Mouse (Mus musculus) heart, adult 18-20 months (tissue): ENCODE data around the gene Mamstr. TPM values are rescaled to one million over a fixed set of nuclear protein-coding genes. Genes with fewer than 3 reads are reported as not detected.
A peak's percentile ranks its signal among the peaks of the same experiment; 100 is the strongest.

Experiments
- DNase-seq, 2 experiments: peaks; one replicate each; pipeline ENCODE4 v3.0.0; 2021 to 2022; ENCODE audit warnings: mixed read lengths in 1 of 2
- total RNA-seq, 2 experiments: library from RNA; stranded (reverse); gene quantifications; 2 replicates each; pipeline ENCODE4 v1.2.3; 2021

Mamstr gene
- total RNA-seq, 2 experiments from 2014 or later, result 2.4 to 2.6 TPM

DNA sequence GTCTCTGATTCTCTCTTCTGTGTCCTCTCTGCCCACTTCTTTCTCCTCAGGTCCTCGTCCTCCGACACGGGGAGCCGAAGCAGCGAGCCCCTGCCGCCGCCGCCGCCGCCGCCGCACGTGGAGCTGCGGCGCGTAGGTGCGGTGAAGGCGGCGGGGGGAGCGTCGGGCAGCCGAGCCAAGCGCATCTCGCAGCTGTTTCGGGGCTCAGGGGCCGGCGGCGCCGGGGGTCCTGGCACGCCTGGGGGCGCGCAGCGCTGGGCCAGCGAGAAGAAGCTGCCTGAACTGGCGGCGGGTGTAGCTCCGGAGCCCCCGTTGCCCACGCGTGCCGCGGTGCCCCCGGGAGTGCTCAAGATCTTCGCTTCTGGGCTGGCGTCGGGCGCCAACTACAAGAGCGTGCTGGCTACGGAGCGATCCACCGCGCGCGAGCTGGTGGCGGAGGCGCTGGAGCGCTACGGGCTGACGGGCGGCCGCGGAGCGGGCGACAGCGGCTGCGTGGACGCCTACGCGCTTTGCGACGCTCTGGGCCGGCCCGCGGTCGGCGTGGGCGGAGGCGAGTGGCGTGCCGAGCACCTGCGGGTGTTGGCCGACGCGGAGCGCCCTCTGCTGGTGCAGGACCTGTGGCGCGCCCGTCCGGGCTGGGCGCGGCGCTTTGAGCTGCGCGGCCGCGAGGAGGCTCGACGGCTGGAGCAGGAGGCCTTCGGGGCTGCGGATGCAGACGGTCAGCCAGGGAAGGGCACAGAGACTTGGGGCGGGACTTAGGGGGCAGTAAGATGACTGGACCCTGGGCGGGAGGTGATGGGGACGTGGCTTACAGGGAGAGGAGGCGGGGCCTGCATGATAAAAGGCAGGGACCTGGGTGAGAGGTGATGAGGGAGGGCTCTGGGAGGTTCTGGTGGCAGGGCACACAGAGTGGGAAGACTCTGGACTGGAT lies 11.1 kb upstream of the Mamstr start:
- DNase-seq, result peak; percentile 89 to 91

DNA sequence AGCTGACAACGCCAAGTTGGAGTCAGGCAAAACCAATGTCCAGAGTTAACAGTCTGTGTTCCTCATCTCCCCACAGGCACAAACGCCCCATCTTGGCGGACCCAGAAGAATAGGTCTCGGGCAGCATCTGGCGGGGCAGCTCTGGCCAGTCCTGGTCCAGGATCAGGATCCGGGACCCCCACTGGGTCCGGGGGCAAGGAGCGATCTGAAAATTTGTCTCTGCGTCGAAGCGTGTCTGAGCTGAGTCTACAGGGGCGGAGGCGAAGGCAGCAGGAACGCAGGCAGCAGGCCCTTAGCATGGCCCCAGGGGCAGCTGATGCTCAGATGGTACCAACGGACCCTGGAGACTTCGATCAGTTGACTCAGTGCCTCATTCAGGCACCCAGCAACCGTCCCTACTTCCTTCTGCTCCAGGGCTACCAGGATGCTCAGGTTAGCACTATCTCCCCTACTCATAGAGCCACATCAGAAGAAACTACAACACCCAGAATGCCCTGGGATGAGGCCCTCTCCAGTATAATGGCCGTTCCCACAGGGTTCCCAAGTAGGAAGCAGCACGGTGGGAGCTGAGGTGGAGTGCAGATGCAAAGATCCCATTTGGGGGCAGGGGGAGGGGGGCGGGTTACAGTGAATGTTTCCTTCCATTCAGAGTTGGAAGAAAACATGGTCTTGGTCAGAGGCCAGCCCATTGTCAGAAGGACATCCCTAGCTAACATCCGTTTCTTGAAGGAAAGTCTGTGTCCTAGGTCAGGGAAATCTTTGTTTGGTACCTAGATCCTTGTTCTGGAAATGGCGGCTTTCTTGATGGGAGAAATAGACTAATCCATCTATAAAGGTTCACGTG lies 9.5 kb upstream of the Mamstr start:
- DNase-seq, result peak in 1 of 2 experiments; percentile 46

DNA sequence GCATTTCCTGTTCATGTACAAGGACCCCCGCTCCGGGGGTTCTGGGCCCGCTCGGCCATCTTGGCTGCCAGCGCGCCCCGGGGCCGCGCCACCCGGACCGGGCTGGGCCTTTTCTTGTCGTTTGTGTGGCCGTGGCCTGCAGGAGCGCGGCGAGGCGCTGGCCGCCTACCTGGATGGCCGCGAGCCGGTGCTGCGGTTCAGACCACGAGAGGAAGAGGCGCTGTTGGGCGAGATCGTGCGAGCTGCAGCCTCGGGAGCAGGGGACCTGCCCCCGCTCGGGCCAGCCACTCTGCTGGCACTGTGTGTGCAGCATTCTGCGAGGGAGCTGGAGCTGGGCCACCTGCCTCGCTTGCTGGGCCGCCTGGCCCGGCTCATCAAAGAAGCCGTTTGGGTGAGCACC lies 7.3 kb upstream of the Mamstr start:
- DNase-seq, result peak; percentile 40 to 41

GRCm38 (mm10) chr7:45634946-45635681 lies 4.7 kb upstream of the Mamstr start:
- peak; percentile 45 to 72 for DNase-seq

- DNase-seq, result peak; percentile 66 to 70
These were observed 3.8 kb upstream of the Mamstr start for GRCm38 (mm10) chr7:45635711-45636688.

DNA sequence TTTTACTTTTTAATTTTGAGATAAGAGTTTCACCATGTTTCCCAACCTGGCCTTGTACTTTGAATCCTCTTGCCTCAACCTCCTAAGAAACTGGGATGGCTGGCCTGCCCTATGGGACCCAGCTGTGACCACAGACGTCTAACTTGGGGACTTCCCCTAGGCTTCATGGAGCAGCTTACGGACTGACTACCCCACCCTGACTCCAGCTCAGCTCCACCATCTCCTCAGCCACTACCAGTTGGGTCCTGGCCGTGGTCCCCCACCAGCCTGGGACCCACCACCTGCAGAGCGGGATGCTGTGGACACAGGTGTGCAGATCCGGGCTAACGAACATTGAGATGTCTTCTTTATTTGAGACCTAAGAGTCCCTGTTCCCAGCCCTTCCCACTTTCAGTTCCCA lies 2.1 kb upstream of the Mamstr start:
- no peak for DNase-seq

DNA sequence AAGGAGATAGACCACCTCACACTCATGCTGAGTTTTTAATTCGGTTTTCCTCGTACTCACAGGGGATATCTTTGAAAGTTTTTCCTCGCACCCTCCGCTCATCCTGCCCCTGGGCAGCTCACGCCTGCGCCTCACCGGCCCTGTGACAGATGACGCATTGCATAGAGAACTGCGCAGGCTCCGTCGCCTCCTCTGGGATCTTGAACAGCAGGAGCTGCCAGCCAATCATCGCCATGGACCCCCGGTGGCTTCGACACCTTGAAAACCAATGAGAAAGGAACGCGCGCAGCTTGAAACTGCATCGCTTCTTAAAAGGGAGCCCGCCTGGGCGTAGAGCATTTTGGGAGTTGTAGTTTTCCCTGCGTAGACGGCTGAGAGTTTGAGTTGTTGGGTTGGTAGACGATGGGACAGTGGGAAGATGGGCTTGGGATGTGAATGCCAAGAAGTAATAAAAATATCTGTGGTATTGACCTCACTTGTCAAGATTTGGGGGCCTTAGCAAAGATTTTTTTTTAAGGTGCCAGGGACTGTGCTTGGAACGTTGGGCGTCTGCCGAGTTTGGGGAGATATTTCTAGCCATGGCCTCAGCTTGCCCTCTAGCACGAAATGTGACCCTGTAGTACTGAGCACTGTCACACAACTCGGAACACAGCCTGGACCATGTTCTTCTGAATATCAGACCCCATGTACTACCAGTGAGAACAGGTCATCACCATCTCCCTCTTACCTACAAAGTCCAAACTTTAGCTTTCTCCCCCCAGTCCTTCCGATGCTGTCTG lies 965 bp upstream of the Mamstr start:
- DNase-seq, result peak; percentile 92 to 93

- DNase-seq, result peak; percentile 35 to 62
These were observed 597 bp downstream of the Mamstr start for GRCm38 (mm10) chr7:45640191-45640957.

DNA sequence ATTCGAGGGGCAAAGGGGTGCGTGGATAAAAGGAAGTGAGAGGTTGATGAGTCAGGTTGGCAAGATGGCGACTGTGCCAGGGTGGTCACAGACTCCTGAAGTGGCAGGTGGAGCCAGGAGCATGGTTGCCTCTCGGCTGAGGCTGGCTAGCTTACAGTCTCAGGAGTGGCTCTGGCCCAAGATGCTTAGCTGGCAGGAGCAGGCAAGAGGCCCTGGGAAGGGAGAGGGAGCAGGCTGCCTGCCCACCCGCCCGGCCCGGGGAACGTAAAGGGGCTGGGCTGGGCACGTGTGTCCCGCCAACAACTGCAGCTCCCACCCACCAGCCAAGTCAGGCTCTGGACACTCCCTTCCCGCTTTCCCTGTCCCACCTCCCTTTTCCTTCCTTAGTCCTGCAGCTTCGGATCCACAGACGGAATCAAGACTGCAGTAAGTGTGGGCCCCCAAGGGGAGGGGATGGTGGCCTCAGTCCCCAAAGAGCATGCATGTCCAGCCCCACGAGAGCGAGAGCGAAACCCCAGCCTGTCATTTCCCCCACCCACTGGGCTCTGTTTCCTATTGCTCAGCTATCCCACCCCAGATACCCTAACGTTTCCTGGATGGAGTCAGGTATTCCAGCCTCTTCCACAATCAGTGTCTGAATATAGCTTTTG lies 1.7 kb downstream of the Mamstr start:
- DNase-seq, result peak; percentile 64 to 75

GRCm38 (mm10) chr7:45642083-45642482 lies 2.3 kb downstream of the Mamstr start:
- peak in 1 of 2 experiments; percentile 36 for DNase-seq

DNA sequence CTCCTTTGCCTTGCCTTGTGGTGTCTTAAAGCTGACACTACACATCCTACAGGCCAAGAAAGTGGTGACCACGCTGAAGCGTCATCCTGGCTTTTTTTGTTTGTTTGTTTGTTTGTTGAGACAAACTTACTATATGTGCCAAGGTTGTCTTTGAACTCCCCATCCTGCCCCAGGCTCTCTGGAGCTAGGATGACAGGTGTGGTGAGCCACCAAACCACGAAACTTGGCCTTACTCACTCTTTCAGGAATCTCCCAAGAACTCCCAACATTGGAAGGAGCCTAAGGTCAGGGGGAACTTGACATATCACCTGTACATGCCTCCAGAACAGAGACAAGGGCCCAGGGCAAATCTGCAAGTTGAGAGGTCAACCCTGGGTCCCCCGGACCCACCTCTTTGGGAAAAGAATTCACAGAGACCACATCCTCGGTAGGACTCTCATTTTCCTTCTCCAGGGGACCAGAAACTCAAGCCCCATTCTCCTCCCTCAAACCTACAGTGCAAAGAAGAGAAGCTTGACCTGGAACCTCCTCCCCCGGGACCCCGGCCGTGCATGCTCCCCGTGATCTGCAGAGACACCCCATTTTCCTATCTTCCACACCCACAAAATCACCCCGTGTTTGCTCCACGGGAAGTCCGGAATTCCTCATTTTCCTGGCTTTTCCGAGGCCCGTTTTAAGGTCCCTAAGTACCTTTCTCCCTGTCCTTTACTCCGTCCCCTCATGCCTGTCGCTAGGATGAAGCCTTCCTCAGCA lies 2.9 kb downstream of the Mamstr start:
- no peak for DNase-seq

DNA sequence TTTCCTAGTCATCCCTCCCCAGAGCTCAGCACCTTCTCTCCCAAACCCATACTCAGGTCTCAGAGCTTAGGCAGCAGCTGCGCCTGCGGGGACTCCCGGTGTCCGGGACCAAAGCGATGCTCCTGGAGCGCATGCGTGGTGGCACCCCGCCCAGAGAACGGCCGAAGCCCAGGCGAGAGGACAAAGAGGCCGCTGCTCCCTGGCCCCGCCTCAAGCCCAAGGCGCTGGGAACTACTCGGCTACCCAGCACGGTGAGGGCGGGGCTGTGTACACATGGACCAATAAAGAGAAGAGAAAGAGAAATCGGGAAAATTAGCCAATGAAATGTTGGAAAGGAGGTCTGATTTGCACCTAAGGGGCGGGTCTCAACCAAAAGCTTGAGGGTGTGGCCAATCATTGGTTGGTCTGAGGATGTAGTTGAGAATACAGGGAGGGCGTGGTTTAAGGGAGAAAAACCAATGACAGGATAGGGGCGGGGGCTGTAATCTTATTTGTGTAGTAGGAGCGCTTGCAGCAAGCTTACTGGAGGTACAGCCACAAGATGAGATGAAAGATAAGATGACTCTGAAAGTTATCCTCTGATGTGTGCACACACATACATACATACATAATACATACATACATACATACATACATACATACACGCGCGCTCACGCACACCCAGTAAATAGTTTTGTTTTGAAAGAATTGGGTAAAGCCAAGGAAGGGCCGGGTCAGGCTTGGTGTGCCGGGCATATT lies 3.8 kb downstream of the Mamstr start:
- peak; percentile 88 to 90 for DNase-seq

DNA sequence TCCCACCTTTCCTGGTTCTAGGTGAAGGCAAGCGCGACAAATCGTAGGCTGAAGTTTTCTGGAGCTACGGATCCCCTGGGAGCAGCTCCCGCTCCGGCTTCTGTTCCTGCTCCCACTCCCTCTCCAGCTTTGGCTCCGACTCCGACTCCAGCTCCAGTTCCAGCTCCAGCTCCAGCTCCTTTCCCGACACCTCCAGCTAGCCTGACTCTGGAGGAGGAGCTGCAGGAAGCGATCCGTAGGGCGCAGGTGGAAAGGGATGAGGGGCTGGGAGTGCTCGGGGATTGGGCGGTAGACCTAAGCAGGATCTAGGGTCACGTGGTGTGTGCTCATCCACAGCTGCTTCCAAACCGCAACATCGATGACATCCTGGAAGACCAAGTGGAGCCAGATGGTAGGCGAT lies 4.4 kb downstream of the Mamstr start:
- peak in 1 of 2 experiments; percentile 36 for DNase-seq

DNA sequence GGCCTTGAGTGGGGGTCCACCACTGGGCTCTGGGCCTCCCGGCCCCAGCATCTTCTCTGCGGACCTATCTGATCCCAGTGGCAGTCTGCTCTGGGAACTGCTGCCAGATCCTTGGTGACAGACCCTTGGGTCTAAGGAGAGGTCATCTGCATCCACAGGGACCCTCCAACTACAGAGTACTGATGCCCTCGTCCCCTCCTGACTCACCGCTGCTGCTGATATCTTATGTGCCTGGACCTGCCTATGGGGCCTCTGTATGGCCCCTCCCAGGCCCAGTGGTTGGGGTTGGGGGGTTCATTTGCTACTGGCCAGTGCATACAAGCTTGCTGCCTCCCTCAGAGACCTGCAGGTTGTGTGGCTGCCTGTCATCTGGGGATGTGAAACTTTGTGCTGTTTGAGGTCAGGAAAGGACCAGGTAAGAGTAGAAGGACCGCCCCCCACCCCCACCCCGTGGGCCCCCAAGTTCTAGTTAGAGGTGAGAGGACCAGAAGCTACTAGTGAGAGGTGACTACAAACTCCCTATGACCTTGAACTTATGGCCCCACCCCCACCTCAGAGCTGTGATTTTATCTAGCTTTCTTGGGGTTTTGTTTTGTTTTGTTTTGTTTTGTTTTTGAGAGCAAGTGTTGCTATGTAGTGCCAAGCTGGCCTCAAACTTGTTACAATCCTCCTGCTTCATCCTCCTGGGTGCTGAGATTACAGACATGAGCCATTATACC lies 5.3 kb downstream of the Mamstr start:
- no peak for DNase-seq

DNA sequence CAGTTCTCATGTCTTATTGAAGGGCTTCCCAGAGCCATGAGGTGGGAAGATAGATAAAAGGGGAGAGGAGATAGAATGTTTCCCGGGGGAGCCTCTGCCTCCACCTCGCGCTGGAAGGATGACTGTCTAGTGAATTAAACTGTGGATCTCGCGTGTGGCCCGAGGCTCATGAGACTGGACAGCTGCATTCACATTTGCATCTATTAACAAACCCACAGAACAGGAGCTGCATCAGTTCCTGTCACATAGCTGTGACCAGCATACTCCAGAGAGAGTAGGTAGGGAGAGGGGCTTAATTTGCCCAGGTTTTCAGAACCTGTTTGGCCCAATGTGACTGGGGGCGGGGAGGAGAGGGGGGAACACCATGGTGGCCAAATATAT lies 5.8 kb downstream of the Mamstr start:
- no peak for DNase-seq

- DNase-seq, result no peak
These were observed 6.9 kb downstream of the Mamstr start for GRCm38 (mm10) chr7:45646671-45647070.

GRCm38 (mm10) chr7:45649351-45649750 lies 9.6 kb downstream of the Mamstr start:
- DNase-seq, result peak; percentile 64 to 74
